Mouse (Mus musculus): Measurements from ENCODE around the gene Sema4c.
A peak's percentile ranks its signal among the peaks of the same experiment; 100 is the strongest.

The Sema4c gene

GRCm38 (mm10) chr1:36557457-36558011 lies 615 bp downstream of the Sema4c start:
- no peak for DNase-seq (ENCODE audit: extremely low spot score, low read depth, low spot score)

GRCm38 (mm10) chr1:36556553-36557456 lies 1.3 kb downstream of the Sema4c start:
- peak; percentile 61 for DNase-seq (ENCODE audit: extremely low spot score, low read depth, low spot score)

GRCm38 (mm10) chr1:36555798-36556395 lies 2.3 kb downstream of the Sema4c start:
- no peak for DNase-seq (ENCODE audit: extremely low spot score, low read depth, low spot score)

- no peak for DNase-seq (ENCODE audit: extremely low spot score, low read depth, low spot score)
These were observed 3.3 kb downstream of the Sema4c start for GRCm38 (mm10) chr1:36554633-36555399.

GRCm38 (mm10) chr1:36552506-36552905 lies 5.6 kb downstream of the Sema4c start:
- no peak for DNase-seq (ENCODE audit: extremely low spot score, low read depth, low spot score)

- no peak for DNase-seq (ENCODE audit: extremely low spot score, low read depth, low spot score)
These were observed 6.2 kb downstream of the Sema4c start for GRCm38 (mm10) chr1:36551904-36552303.

- no peak for DNase-seq (ENCODE audit: extremely low spot score, low read depth, low spot score)
These were observed 7.9 kb downstream of the Sema4c start for GRCm38 (mm10) chr1:36550075-36550863.

GRCm38 (mm10) chr1:36549491-36549890 lies 8.7 kb downstream of the Sema4c start:
- no peak for DNase-seq (ENCODE audit: extremely low spot score, low read depth, low spot score)

GRCm38 (mm10) chr1:36548771-36549170 lies 9.4 kb downstream of the Sema4c start:
- no peak for DNase-seq (ENCODE audit: extremely low spot score, low read depth, low spot score)

- DNase-seq (ENCODE audit: extremely low spot score, low read depth, low spot score) = no peak
These were observed 10.1 kb downstream of the Sema4c start for GRCm38 (mm10) chr1:36547981-36548598.

- DNase-seq (ENCODE audit: extremely low spot score, low read depth, low spot score) = peak; percentile 96
These were observed 11.2 kb downstream of the Sema4c start, which contains the start of gene Ankrd39 for GRCm38 (mm10) chr1:36546888-36547471. TSS of gene Ankrd39 (minus strand) at chr1:36547445.

GRCm38 (mm10) chr1:36545845-36546600 lies 12.1 kb downstream of the Sema4c start:
- DNase-seq (ENCODE audit: extremely low spot score, low read depth, low spot score) = no peak

GRCm38 (mm10) chr1:36545382-36545781 lies 12.8 kb downstream of the Sema4c start:
- no peak for DNase-seq (ENCODE audit: extremely low spot score, low read depth, low spot score)

- DNase-seq (ENCODE audit: extremely low spot score, low read depth, low spot score) = no peak
These were observed 15.2 kb downstream of the Sema4c start for GRCm38 (mm10) chr1:36542925-36543324.

GRCm38 (mm10) chr1:36541844-36542243 lies 16.3 kb downstream of the Sema4c start:
- no peak for DNase-seq (ENCODE audit: extremely low spot score, low read depth, low spot score)

- no peak for DNase-seq (ENCODE audit: extremely low spot score, low read depth, low spot score)
These were observed 17.3 kb downstream of the Sema4c start for GRCm38 (mm10) chr1:36540807-36541206.

GRCm38 (mm10) chr1:36540132-36540531 lies 18.0 kb downstream of the Sema4c start:
- DNase-seq (ENCODE audit: extremely low spot score, low read depth, low spot score) = no peak

GRCm38 (mm10) chr1:36539186-36539585 lies 19.0 kb downstream of the Sema4c start, which contains the start of gene Gm42417:
TSS of gene Gm42417 (minus strand) at chr1:36539429.
- no peak for DNase-seq (ENCODE audit: extremely low spot score, low read depth, low spot score)

- no peak for DNase-seq (ENCODE audit: extremely low spot score, low read depth, low spot score)
These were observed 19.4 kb downstream of the Sema4c start for GRCm38 (mm10) chr1:36538727-36539126.

Measured in hindlimb bud, embryonic 11.5 days (tissue).